Mouse (Mus musculus) megakaryocyte, embryonic 14.5 days (primary cell): ENCODE measurements at regions not wholly inside any gene's neighbourhood (a gene's known extent, or its start where the extent isn't known, plus 50 kb on each side); places are given as distances from the start of the nearest gene placed in this dataset.

Experiments used
- H3K27me3 ChIP-seq: replicated peaks from 2 replicates; pipeline ENCODE3; 2012; ENCODE audit warnings: inconsistent platforms
- H3K36me3 ChIP-seq: replicated peaks from 2 replicates; pipeline ENCODE3; 2012; ENCODE audit warnings: low read length, inconsistent platforms, mixed read lengths
- H3K4me1 ChIP-seq: 2 replicates; pipeline ENCODE4 v1.6.1; 2012; ENCODE audit warnings: inconsistent platforms
- H3K4me3 ChIP-seq: replicated peaks from 2 replicates; pipeline ENCODE3; 2012; ENCODE audit warnings: moderate library complexity, mild to moderate bottlenecking, inconsistent platforms
- H3K9me3 ChIP-seq: 2 replicates; pipeline ENCODE4 v1.6.1; 2012; ENCODE audit warnings: inconsistent platforms
- FLI1 ChIP-seq: IDR thresholded peaks from 2 replicates; pipeline ENCODE4 v1.6.1; 2012; ENCODE audit warnings: low read length, inconsistent platforms, mixed read lengths
- GATA1 ChIP-seq: IDR thresholded peaks from 3 replicates; pipeline ENCODE4 v1.6.1; 2012; ENCODE audit warnings: mixed read lengths, low read length, inconsistent platforms, borderline replicate concordance

- no peaks in the 10 kb centered on the region for H3K36me3 ChIP-seq
- H3K4me1 ChIP-seq, result no peaks in the 10 kb centered on the region
- no peak overlapping the region for H3K4me3 ChIP-seq
- H3K9me3 ChIP-seq, result no peaks in the 10 kb centered on the region
- no peaks in the 10 kb centered on the region for H3K27me3 ChIP-seq
- TF ChIP-seq GATA1 (no peak), FLI1 (no peak)
These were observed 295.0 kb downstream of the Etaa1 start for GRCm38 (mm10) chr11:17658717-17659116.

- TF ChIP-seq GATA1 (no peak), FLI1 (no peak)
- H3K27me3 ChIP-seq, result no peaks in the 10 kb centered on the region
- no peak overlapping the region for H3K4me3 ChIP-seq
- no peaks in the 10 kb centered on the region for H3K9me3 ChIP-seq
- H3K4me1 ChIP-seq, result no peaks in the 10 kb centered on the region
- no peaks in the 10 kb centered on the region for H3K36me3 ChIP-seq
These were observed 289.8 kb downstream of the Etaa1 start for GRCm38 (mm10) chr11:17663893-17664292.

- Histone ChIP-seq H3K4me3 (no peak overlapping the region), H3K27me3 (no peaks in the 10 kb centered on the region), H3K9me3 (no peaks in the 10 kb centered on the region), H3K36me3 (no peaks in the 10 kb centered on the region), H3K4me1 (no peaks in the 10 kb centered on the region)
- TF ChIP-seq GATA1 (no peak), FLI1 (no peak)
These were observed 287.8 kb downstream of the Etaa1 start for GRCm38 (mm10) chr11:17665624-17666552.

GRCm38 (mm10) chr11:17680998-17681397 lies 272.7 kb downstream of the Etaa1 start:
- H3K27me3 ChIP-seq, result no peaks in the 10 kb centered on the region
- H3K4me1 ChIP-seq, result no peaks in the 10 kb centered on the region
- TF ChIP-seq FLI1, result no peak
- no peak for TF ChIP-seq GATA1
- no peaks in the 10 kb centered on the region for H3K36me3 ChIP-seq
- no peaks in the 10 kb centered on the region for H3K9me3 ChIP-seq
- no peak overlapping the region for H3K4me3 ChIP-seq

- H3K36me3 ChIP-seq, result no peaks in the 10 kb centered on the region
- no peaks in the 10 kb centered on the region for H3K4me1 ChIP-seq
- H3K9me3 ChIP-seq, result no peaks in the 10 kb centered on the region
- TF ChIP-seq FLI1 (no peak), GATA1 (no peak)
- H3K27me3 ChIP-seq, result no peaks in the 10 kb centered on the region
- no peak overlapping the region for H3K4me3 ChIP-seq
These were observed 268.0 kb downstream of the Etaa1 start for GRCm38 (mm10) chr11:17685711-17686113.

- H3K27me3 ChIP-seq, result no peaks in the 10 kb centered on the region
- no peak overlapping the region for H3K4me3 ChIP-seq
- no peak for TF ChIP-seq GATA1
- TF ChIP-seq FLI1, result no peak
- no peaks in the 10 kb centered on the region for H3K36me3 ChIP-seq
- H3K4me1 ChIP-seq, result no peaks in the 10 kb centered on the region
- no peaks in the 10 kb centered on the region for H3K9me3 ChIP-seq
These were observed 266.9 kb downstream of the Etaa1 start for GRCm38 (mm10) chr11:17686806-17687205.

- Histone ChIP-seq H3K27me3 (no peaks in the 10 kb centered on the region), H3K4me3 (no peak overlapping the region), H3K4me1 (no peaks in the 10 kb centered on the region), H3K36me3 (no peaks in the 10 kb centered on the region), H3K9me3 (no peaks in the 10 kb centered on the region)
- no peak for TF ChIP-seq FLI1
- TF ChIP-seq GATA1, result no peak
These were observed 259.5 kb downstream of the Etaa1 start for GRCm38 (mm10) chr11:17694145-17694544.

- TF ChIP-seq GATA1, result no peak
- TF ChIP-seq FLI1, result no peak
- Histone ChIP-seq H3K9me3 (no peaks in the 10 kb centered on the region), H3K4me3 (no peak overlapping the region), H3K36me3 (no peaks in the 10 kb centered on the region), H3K4me1 (no peaks in the 10 kb centered on the region), H3K27me3 (no peaks in the 10 kb centered on the region)
These were observed 244.9 kb downstream of the Etaa1 start for GRCm38 (mm10) chr11:17708769-17709168.

- TF ChIP-seq GATA1 (no peak), FLI1 (no peak)
- Histone ChIP-seq H3K4me1 (no peaks in the 10 kb centered on the region), H3K36me3 (no peaks in the 10 kb centered on the region), H3K27me3 (no peaks in the 10 kb centered on the region), H3K9me3 (no peaks in the 10 kb centered on the region), H3K4me3 (no peak overlapping the region)
These were observed 231.6 kb downstream of the Etaa1 start for GRCm38 (mm10) chr11:17722051-17722450.

GRCm38 (mm10) chr11:17727258-17728034 lies 226.2 kb downstream of the Etaa1 start:
- Histone ChIP-seq H3K36me3 (no peaks in the 10 kb centered on the region), H3K9me3 (no peaks in the 10 kb centered on the region), H3K4me3 (no peak overlapping the region), H3K4me1 (no peaks in the 10 kb centered on the region), H3K27me3 (no peaks in the 10 kb centered on the region)
- TF ChIP-seq GATA1 (no peak), FLI1 (no peak)
